Mouse (Mus musculus): ENCODE data around the gene Fam69b. TPM values are rescaled to one million over a fixed set of nuclear protein-coding genes. Genes with fewer than 3 reads are reported as not detected.

Gene Fam69b
- polyA plus RNA-seq, 1 experiment from 2014 or later = 77.5 TPM

GRCm38 (mm10) chr2:26590282-26590681, 38.0 kb upstream of the Fam69b start:
- H3K27ac ChIP-seq (replicated peaks) = no peak overlapping the region
- H3K4me2 ChIP-seq (replicated peaks) = no peak overlapping the region
- ATAC-seq (ENCODE audit: low FRiP score, low read depth) = no peak
- no peaks in the 10 kb centered on the region for H3K36me3 ChIP-seq
- no peak overlapping the region for H3K4me3 ChIP-seq
- peaks cover 3% of the 10 kb centered on the region; the same call in 1 of the 2 replicates for H3K27me3 ChIP-seq
- WGBS = 96% methylated on average over 7 of the region's 7 CpGs
- peaks cover 10% of the 10 kb centered on the region for H3K4me1 ChIP-seq
- H3K9ac ChIP-seq (replicated peaks) = no peak overlapping the region
- H3K9me3 ChIP-seq = no peaks in the 10 kb centered on the region

GRCm38 (mm10) chr2:26590962-26591361, 37.3 kb upstream of the Fam69b start:
- no peak for ATAC-seq (ENCODE audit: low FRiP score, low read depth)
- H3K4me2 ChIP-seq (replicated peaks) = no peak overlapping the region
- no peaks in the 10 kb centered on the region for H3K27me3 ChIP-seq
- no peaks in the 10 kb centered on the region for H3K9me3 ChIP-seq
- WGBS = 93% methylated on average over 7 of the region's 7 CpGs
- H3K27ac ChIP-seq (replicated peaks) = no peak overlapping the region
- H3K9ac ChIP-seq (replicated peaks) = no peak overlapping the region
- no peak overlapping the region for H3K4me3 ChIP-seq
- H3K36me3 ChIP-seq = no peaks in the 10 kb centered on the region
- H3K4me1 ChIP-seq = peaks cover 10% of the 10 kb centered on the region

- Histone ChIP-seq H3K4me1 (peaks cover 6% of the 10 kb centered on the region), H3K9me3 (no peaks in the 10 kb centered on the region), H3K4me2 (replicated peaks) (no peak overlapping the region), H3K27ac (replicated peaks) (no peak overlapping the region), H3K27me3 (no peaks in the 10 kb centered on the region), H3K36me3 (no peaks in the 10 kb centered on the region), H3K9ac (replicated peaks) (no peak overlapping the region), H3K4me3 (no peak overlapping the region)
- 88% methylated on average over 12 of the region's 12 CpGs for WGBS
- ATAC-seq (ENCODE audit: low FRiP score, low read depth) = no peak
These were observed 36.8 kb upstream of the Fam69b start for GRCm38 (mm10) chr2:26591416-26591815.

GRCm38 (mm10) chr2:26593211-26594021, 34.8 kb upstream of the Fam69b start:
- no peaks in the 10 kb centered on the region for H3K4me1 ChIP-seq
- no peak overlapping the region for H3K9ac ChIP-seq (replicated peaks)
- H3K4me3 ChIP-seq = no peak overlapping the region
- no peaks in the 10 kb centered on the region for H3K9me3 ChIP-seq
- no peak overlapping the region for H3K27ac ChIP-seq (replicated peaks)
- WGBS = 83% methylated on average over 9 of the region's 9 CpGs
- H3K36me3 ChIP-seq = no peaks in the 10 kb centered on the region
- 0 out of 2 replicates have a peak, but pooled peaks cover 3% of the 10 kb centered on the region for H3K27me3 ChIP-seq
- ATAC-seq (ENCODE audit: low FRiP score, low read depth) = no peak
- H3K4me2 ChIP-seq (replicated peaks) = no peak overlapping the region

- H3K9me3 ChIP-seq = no peaks in the 10 kb centered on the region
These were observed 34.3 kb upstream of the Fam69b start for GRCm38 (mm10) chr2:26594022-26594346.

GRCm38 (mm10) chr2:26594461-26594933, 33.8 kb upstream of the Fam69b start:
- H3K4me2 ChIP-seq (replicated peaks) = no peak overlapping the region
- H3K36me3 ChIP-seq = no peaks in the 10 kb centered on the region
- ATAC-seq (ENCODE audit: low FRiP score, low read depth) = no peak
- no peak overlapping the region for H3K9ac ChIP-seq (replicated peaks)
- no peak overlapping the region for H3K27ac ChIP-seq (replicated peaks)
- 91% methylated on average over 7 of the region's 7 CpGs for WGBS
- no peak overlapping the region for H3K4me3 ChIP-seq
- no peaks in the 10 kb centered on the region for H3K9me3 ChIP-seq
- H3K27me3 ChIP-seq = 0 out of 2 replicates have a peak, but pooled peaks cover 3% of the 10 kb centered on the region
- H3K4me1 ChIP-seq = no peaks in the 10 kb centered on the region

More at GRCm38 (mm10) chr2:26594022-26594346, 34.3 kb upstream of the Fam69b start:
- Histone ChIP-seq H3K27ac (replicated peaks) (no peak overlapping the region), H3K4me2 (replicated peaks) (no peak overlapping the region), H3K4me3 (no peak overlapping the region), H3K36me3 (no peaks in the 10 kb centered on the region), H3K9ac (replicated peaks) (no peak overlapping the region), H3K27me3 (0 out of 2 replicates have a peak, but pooled peaks cover 3% of the 10 kb centered on the region), H3K4me1 (no peaks in the 10 kb centered on the region)
- no peak for ATAC-seq (ENCODE audit: low FRiP score, low read depth)
- 76% methylated on average over 9 of the region's 9 CpGs for WGBS

GRCm38 (mm10) chr2:26594934-26595724, 33.1 kb upstream of the Fam69b start:
- no peak overlapping the region for H3K4me3 ChIP-seq
- no peak overlapping the region for H3K9ac ChIP-seq (replicated peaks)
- H3K9me3 ChIP-seq = no peaks in the 10 kb centered on the region
- 82% methylated on average over 6 of the region's 6 CpGs for WGBS
- 0 out of 2 replicates have a peak, but pooled peaks cover 3% of the 10 kb centered on the region for H3K27me3 ChIP-seq
- no peak for ATAC-seq (ENCODE audit: low FRiP score, low read depth)
- H3K27ac ChIP-seq (replicated peaks) = no peak overlapping the region
- no peaks in the 10 kb centered on the region for H3K36me3 ChIP-seq
- H3K4me1 ChIP-seq = no peaks in the 10 kb centered on the region
- H3K4me2 ChIP-seq (replicated peaks) = no peak overlapping the region

GRCm38 (mm10) chr2:26595725-26596435, 32.4 kb upstream of the Fam69b start:
- Histone ChIP-seq H3K9ac (replicated peaks) (no peak overlapping the region), H3K4me1 (no peaks in the 10 kb centered on the region), H3K9me3 (no peaks in the 10 kb centered on the region), H3K4me3 (no peak overlapping the region), H3K36me3 (no peaks in the 10 kb centered on the region), H3K27me3 (0 out of 2 replicates have a peak, but pooled peaks cover 3% of the 10 kb centered on the region), H3K4me2 (replicated peaks) (no peak overlapping the region), H3K27ac (replicated peaks) (no peak overlapping the region)
- no peak for ATAC-seq (ENCODE audit: low FRiP score, low read depth)
- 88% methylated on average over 11 of the region's 11 CpGs for WGBS

- H3K4me1 ChIP-seq = no peaks in the 10 kb centered on the region
- H3K36me3 ChIP-seq = no peaks in the 10 kb centered on the region
- H3K9me3 ChIP-seq = no peaks in the 10 kb centered on the region
- H3K4me3 ChIP-seq = no peak overlapping the region
- no peak overlapping the region for H3K4me2 ChIP-seq (replicated peaks)
- no peak overlapping the region for H3K27ac ChIP-seq (replicated peaks)
- no peak for ATAC-seq (ENCODE audit: low FRiP score, low read depth)
- no peak overlapping the region for H3K9ac ChIP-seq (replicated peaks)
- 0 out of 2 replicates have a peak, but pooled peaks cover 3% of the 10 kb centered on the region for H3K27me3 ChIP-seq
- 90% methylated on average over 3 of the region's 3 CpGs for WGBS
These were observed 31.4 kb upstream of the Fam69b start for GRCm38 (mm10) chr2:26596898-26597297.

- H3K27me3 ChIP-seq = peaks cover 8% of the 10 kb centered on the region
- no peaks in the 10 kb centered on the region for H3K9me3 ChIP-seq
- no peaks in the 10 kb centered on the region for H3K36me3 ChIP-seq
- 93% methylated on average over 2 of the region's 2 CpGs for WGBS
- H3K9ac ChIP-seq (replicated peaks) = no peak overlapping the region
- H3K4me1 ChIP-seq = no peaks in the 10 kb centered on the region
- no peak for ATAC-seq (ENCODE audit: low FRiP score, low read depth)
- no peak overlapping the region for H3K27ac ChIP-seq (replicated peaks)
- no peak overlapping the region for H3K4me3 ChIP-seq
- H3K4me2 ChIP-seq (replicated peaks) = no peak overlapping the region
These were observed 30.4 kb upstream of the Fam69b start for GRCm38 (mm10) chr2:26597810-26598209.

GRCm38 (mm10) chr2:26598462-26598861, 29.8 kb upstream of the Fam69b start:
- Histone ChIP-seq H3K36me3 (no peaks in the 10 kb centered on the region), H3K27me3 (peaks cover 14% of the 10 kb centered on the region), H3K27ac (replicated peaks) (no peak overlapping the region), H3K4me3 (no peak overlapping the region), H3K4me1 (peaks cover 3% of the 10 kb centered on the region), H3K9me3 (no peaks in the 10 kb centered on the region), H3K4me2 (replicated peaks) (no peak overlapping the region), H3K9ac (replicated peaks) (no peak overlapping the region)
- no peak for ATAC-seq (ENCODE audit: low FRiP score, low read depth)
- 93% methylated on average over 3 of the region's 3 CpGs for WGBS
